Mouse (Mus musculus) MN1 (cell line): ENCODE results near the gene Nudt1.

ENCODE experiments used
- DNase-seq: peaks from one replicate; pipeline ENCODE4 v3.0.0-alpha.2; 2016; ENCODE audit warnings: low spot score

Gene Nudt1

GRCm38 (mm10) chr5:140321042-140321755 is at the start of gene Nudt1, which contains the start of gene Mad1l1:
Nudt1 (plus strand) TSS chr5:140321656.
Mad1l1 (minus strand) TSS chr5:140321552.
- peak; percentile 99 for DNase-seq

GRCm38 (mm10) chr5:140276779-140277178 is 44.7 kb upstream of the Nudt1 start:
- DNase-seq, result no peak

GRCm38 (mm10) chr5:140280205-140280604 is 41.3 kb upstream of the Nudt1 start:
- DNase-seq, result no peak

- DNase-seq, result no peak
Observed at GRCm38 (mm10) chr5:140282376-140282775, 39.1 kb upstream of the Nudt1 start.

- DNase-seq, result no peak
Observed at GRCm38 (mm10) chr5:140282900-140283299, 38.6 kb upstream of the Nudt1 start.

GRCm38 (mm10) chr5:140284011-140284410 is 37.4 kb upstream of the Nudt1 start:
- DNase-seq, result no peak

GRCm38 (mm10) chr5:140284761-140285160 is 36.7 kb upstream of the Nudt1 start:
- DNase-seq, result no peak

GRCm38 (mm10) chr5:140288287-140288686 is 33.2 kb upstream of the Nudt1 start:
- DNase-seq, result no peak

GRCm38 (mm10) chr5:140289161-140289560 is 32.3 kb upstream of the Nudt1 start:
- no peak for DNase-seq

- DNase-seq, result peak; percentile 77
Observed at GRCm38 (mm10) chr5:140292152-140292551, 29.3 kb upstream of the Nudt1 start.

GRCm38 (mm10) chr5:140298291-140298690 is 23.2 kb upstream of the Nudt1 start:
- DNase-seq, result no peak

GRCm38 (mm10) chr5:140306016-140306415 is 15.4 kb upstream of the Nudt1 start:
- DNase-seq, result no peak

- no peak for DNase-seq
Observed at GRCm38 (mm10) chr5:140307602-140308001, 13.9 kb upstream of the Nudt1 start.

- DNase-seq, result no peak
Observed at GRCm38 (mm10) chr5:140316716-140317115, 4.7 kb upstream of the Nudt1 start.

GRCm38 (mm10) chr5:140321756-140322575 is 510 bp downstream of the Nudt1 start:
- peak; percentile 75 for DNase-seq

GRCm38 (mm10) chr5:140324058-140324457 is 2.6 kb downstream of the Nudt1 start:
- DNase-seq, result no peak

- peak; percentile 83 for DNase-seq
Observed at GRCm38 (mm10) chr5:140331615-140332512, 10.4 kb downstream of the Nudt1 start, which contains the start of gene Mrm2. Mrm2 (minus strand) TSS chr5:140331898.

- DNase-seq, result no peak
Observed at GRCm38 (mm10) chr5:140332519-140332918, 11.1 kb downstream of the Nudt1 start.

- DNase-seq, result peak; percentile 29
Observed at GRCm38 (mm10) chr5:140333631-140334030, 12.2 kb downstream of the Nudt1 start.

- DNase-seq, result peak; percentile 34
Observed at GRCm38 (mm10) chr5:140336680-140337079, 15.2 kb downstream of the Nudt1 start.

GRCm38 (mm10) chr5:140338779-140339178 is 17.3 kb downstream of the Nudt1 start:
- no peak for DNase-seq

- no peak for DNase-seq
Observed at GRCm38 (mm10) chr5:140339836-140340235, 18.4 kb downstream of the Nudt1 start.
